Mouse (Mus musculus) splenic B cell, adult 2 months (primary cell): Measurements from ENCODE around the gene Myl4.

Source experiments
- DNase-seq: peaks from one replicate; pipeline ENCODE4 v3.0.0-alpha.2; 2011; ENCODE audit warnings: low read depth, low spot score
- H3K27me3 ChIP-seq: 2 replicates; pipeline ENCODE4 v1.6.1; 2012; ENCODE audit warnings: mild to moderate bottlenecking, low read length, moderate library complexity, mixed read lengths; ENCODE audit not compliant: control insufficient read depth, poor library complexity, insufficient read depth, severe bottlenecking
- H3K36me3 ChIP-seq: 2 replicates; pipeline ENCODE4 v1.6.1; 2012; ENCODE audit warnings: mild to moderate bottlenecking, low read length, moderate library complexity, mixed read lengths; ENCODE audit not compliant: control insufficient read depth, poor library complexity, insufficient read depth, severe bottlenecking

The Myl4 gene

DNA sequence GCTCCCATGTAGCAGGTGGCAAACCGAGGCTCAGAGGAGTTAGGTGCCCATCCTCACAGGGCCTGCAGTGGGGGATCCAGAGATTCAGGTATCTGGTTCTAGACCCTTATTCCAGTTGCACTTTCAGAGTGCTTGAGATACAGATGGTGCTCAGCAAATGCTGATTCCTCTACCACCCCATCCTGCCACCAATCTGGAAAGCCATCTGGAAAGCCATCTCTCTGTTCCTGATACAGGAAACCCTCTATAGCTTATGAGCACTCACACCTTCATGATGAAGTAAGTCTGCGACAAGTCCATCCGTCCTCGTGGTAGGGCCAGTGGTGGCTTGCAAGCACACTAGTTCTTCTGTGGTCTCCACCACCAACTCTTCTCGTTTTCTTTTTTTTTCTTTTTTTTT lies 30.1 kb downstream of the Myl4 start:
- DNase-seq, result no peak
- Histone ChIP-seq H3K36me3 (no peaks in the 10 kb centered on the region), H3K27me3 (no peaks in the 10 kb centered on the region)

DNA sequence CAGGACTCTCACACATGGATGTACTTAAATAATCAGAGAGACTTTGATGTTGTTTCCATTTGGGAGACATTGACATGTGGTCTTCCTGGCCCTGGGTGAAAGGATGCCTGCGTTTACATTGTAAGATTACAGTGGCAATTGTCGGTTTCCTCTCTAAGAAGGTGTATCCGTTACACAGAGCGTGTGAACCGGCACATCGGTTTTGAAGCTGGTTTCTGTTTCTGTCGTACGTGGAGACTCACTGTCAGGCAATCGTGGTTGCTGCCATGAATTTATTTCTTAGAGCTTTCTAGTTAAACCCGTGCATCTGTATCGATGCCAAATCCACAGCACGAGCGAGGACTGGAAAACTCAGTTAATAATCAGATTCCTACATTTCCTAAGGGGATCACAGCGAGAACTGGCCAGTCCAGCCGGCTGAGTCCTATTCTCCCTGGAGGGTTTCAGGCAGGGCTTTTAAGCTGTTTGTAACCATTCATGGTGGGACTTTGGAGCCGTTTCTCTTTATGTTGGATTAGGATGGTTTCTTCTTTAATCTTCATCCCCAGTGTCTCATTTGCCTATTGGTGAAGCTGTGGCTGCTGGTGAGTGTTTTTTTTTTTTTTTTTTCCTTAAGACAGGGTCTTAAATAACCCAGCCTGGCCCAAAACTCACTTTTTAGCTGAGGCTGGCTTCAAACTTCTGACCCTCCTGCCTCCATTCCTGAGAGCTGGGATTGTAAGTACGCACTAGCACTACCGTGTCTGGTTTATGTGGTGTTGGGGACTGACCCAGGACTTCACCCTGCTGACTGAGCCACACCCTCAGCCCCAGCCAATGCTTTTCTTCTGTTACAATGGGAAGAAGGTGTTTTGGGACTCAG lies 31.2 kb downstream of the Myl4 start:
- Histone ChIP-seq H3K27me3 (no peaks in the 10 kb centered on the region), H3K36me3 (no peaks in the 10 kb centered on the region)
- peak; percentile 73 for DNase-seq

GRCm38 (mm10) chr11:104582308-104582606 lies 31.8 kb downstream of the Myl4 start:
- no peaks in the 10 kb centered on the region for H3K27me3 ChIP-seq
- no peak for DNase-seq
- no peaks in the 10 kb centered on the region for H3K36me3 ChIP-seq

- DNase-seq, result peak; percentile 86
- H3K36me3 ChIP-seq, result no peaks in the 10 kb centered on the region
- no peaks in the 10 kb centered on the region for H3K27me3 ChIP-seq
Measured at GRCm38 (mm10) chr11:104582630-104583364, 32.3 kb downstream of the Myl4 start.

GRCm38 (mm10) chr11:104585495-104585894 lies 35.0 kb downstream of the Myl4 start:
- Histone ChIP-seq H3K36me3 (no peaks in the 10 kb centered on the region), H3K27me3 (no peaks in the 10 kb centered on the region)
- DNase-seq, result no peak

DNA sequence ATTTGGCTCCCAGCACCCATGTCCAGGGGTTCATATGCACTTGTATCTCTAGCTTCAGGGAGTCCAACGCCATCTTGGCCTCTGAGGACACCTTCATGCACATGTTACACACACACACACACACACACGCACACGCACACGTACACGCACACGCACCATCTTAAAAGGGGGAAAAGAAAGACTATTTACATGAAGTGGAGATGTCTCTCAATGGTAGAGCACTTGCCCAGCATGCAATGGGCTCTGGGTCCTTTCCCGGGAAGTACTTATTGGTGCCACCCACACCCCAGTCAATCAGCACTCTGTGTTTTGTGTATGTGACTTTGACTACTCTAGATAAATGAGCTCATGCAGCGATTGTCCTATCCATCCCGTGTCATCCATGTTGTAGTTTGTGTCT lies 37.4 kb downstream of the Myl4 start:
- DNase-seq, result no peak
- H3K36me3 ChIP-seq, result no peaks in the 10 kb centered on the region
- H3K27me3 ChIP-seq, result no peaks in the 10 kb centered on the region

DNA sequence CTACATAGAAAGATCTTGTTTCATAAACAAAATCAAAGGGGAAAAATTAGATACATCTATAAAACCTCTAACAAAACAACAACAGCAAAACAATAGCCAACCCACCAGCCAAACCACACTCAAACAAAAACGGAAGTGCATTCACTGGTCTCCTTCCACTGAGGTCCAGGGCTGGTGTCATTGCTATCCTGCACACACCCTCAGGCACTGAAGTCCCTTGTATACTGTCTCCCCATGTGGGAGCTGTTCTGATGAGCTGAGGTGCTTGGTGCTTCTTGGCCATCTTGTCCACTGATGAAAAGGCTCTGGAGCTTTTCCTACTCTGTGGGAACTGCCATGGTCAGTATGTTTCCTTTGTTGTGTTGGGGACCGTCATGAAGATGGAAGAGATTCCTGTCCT lies 38.0 kb downstream of the Myl4 start:
- Histone ChIP-seq H3K27me3 (no peaks in the 10 kb centered on the region), H3K36me3 (no peaks in the 10 kb centered on the region)
- no peak for DNase-seq

GRCm38 (mm10) chr11:104589570-104589969 lies 39.1 kb downstream of the Myl4 start:
- DNase-seq, result no peak

GRCm38 (mm10) chr11:104590148-104590547 lies 39.7 kb downstream of the Myl4 start:
- DNase-seq, result peak; percentile 93
- Histone ChIP-seq H3K36me3 (no peaks in the 10 kb centered on the region), H3K27me3 (no peaks in the 10 kb centered on the region)

More at GRCm38 (mm10) chr11:104589570-104589969, 39.1 kb downstream of the Myl4 start:
- H3K36me3 ChIP-seq, result no peaks in the 10 kb centered on the region
- no peaks in the 10 kb centered on the region for H3K27me3 ChIP-seq

DNA sequence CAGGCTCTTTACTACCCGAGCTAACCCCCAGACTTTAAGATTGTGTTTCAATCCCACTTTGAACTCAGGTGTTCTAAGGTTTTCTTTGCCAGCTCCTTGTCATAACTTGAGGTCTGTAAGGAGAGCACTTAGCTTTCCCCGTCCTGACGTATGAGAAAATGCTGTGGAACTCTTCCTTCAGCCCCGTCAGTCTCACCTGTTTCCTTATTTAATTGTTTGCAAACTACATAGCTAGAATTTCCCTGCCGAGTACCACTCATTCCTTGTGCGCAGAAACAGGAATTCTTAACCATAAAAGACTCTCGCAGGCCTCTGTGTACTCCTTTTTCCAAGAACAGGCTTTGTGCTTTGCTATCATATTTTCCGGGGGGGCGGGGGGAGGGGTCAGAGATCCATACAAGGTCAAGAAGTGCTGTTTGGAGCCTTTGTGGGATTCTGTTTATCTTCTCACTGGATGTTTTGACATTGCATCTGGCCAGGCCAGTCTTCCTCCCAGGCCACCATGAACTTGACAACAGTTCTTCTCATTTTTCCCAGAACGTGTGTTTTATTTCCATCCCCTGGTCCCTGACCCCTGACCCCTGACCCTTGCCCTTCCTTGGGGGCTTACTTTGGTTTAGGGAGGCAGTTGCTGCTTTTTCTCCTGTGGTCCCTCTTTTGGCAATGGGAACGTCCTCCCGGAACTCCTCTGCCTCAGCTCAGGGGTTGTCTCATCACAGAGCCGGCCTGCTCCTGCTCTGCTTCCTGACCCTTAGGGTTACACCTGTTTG lies 41.8 kb downstream of the Myl4 start:
- H3K27me3 ChIP-seq, result no peaks in the 10 kb centered on the region
- H3K36me3 ChIP-seq, result no peaks in the 10 kb centered on the region
- no peak for DNase-seq

DNA sequence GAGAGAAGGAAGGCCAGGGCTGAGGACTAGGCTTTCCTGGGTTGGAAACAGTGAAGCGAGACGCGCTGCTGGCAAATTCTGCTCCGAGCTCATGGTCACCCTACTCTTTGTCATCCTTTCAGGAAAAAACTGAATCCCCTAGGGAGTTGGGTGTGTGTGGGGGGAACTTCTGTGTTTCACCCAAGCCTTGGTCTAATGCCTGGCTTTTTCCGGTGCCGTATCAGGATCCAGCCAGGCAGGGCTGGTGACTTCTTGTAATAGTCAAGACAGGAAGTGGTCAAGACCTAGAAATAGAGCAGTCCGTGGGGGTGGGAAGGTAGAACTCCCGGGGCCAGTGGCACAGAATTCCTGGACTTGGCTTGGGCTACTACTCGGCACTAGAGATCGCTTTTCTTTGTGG lies 45.9 kb downstream of the Myl4 start:
- Histone ChIP-seq H3K27me3 (no peaks in the 10 kb centered on the region), H3K36me3 (no peaks in the 10 kb centered on the region)
- peak; percentile 43 for DNase-seq

GRCm38 (mm10) chr11:104599265-104599945 lies 48.9 kb downstream of the Myl4 start:
- Histone ChIP-seq H3K36me3 (no peaks in the 10 kb centered on the region), H3K27me3 (no peaks in the 10 kb centered on the region)
- no peak for DNase-seq

- Histone ChIP-seq H3K36me3 (no peaks in the 10 kb centered on the region), H3K27me3 (no peaks in the 10 kb centered on the region)
- DNase-seq, result no peak
Measured at GRCm38 (mm10) chr11:104600675-104601074, 50.2 kb downstream of the Myl4 start.

GRCm38 (mm10) chr11:104604192-104604591 lies 53.7 kb downstream of the Myl4 start:
- H3K36me3 ChIP-seq, result no peaks in the 10 kb centered on the region
- no peaks in the 10 kb centered on the region for H3K27me3 ChIP-seq
- no peak for DNase-seq
